Mouse (Mus musculus): ENCODE measurements at regions not wholly inside any gene's neighbourhood (a gene's known extent, or its start where the extent isn't known, plus 50 kb on each side); places are given as distances from the start of the nearest gene placed in this dataset.
"Not testable (repeated sequence)": the region's sequence is repeated elsewhere in the genome, so short reads cannot be mapped to it uniquely, and the experiment has no call there.

- 80% methylated on average over 9 of the region's 9 CpGs for WGBS
- Histone ChIP-seq H3K36me3 (replicated peaks) (no peaks in the 10 kb centered on the region), H3K9ac (no peak overlapping the region), H3K9me3 (no peaks in the 10 kb centered on the region), H3K4me3 (replicated peaks) (no peak overlapping the region), H3K4me2 (no peak overlapping the region), H3K4me1 (no peaks in the 10 kb centered on the region), H3K27ac (no peak overlapping the region), H3K27me3 (no peaks in the 10 kb centered on the region)
- ATAC-seq (ENCODE audit: low FRiP score) = no peak
Measured at GRCm38 (mm10) chr13:104549016-104549415, 243.3 kb upstream of the Srek1ip1 start.

GRCm38 (mm10) chr13:104553329-104553728, 239.0 kb upstream of the Srek1ip1 start:
- no peaks in the 10 kb centered on the region for H3K4me1 ChIP-seq
- H3K4me2 ChIP-seq = no peak overlapping the region
- no peak for ATAC-seq (ENCODE audit: low FRiP score)
- no peaks in the 10 kb centered on the region for H3K27me3 ChIP-seq
- 94% methylated on average over 3 of the region's 3 CpGs for WGBS
- H3K9me3 ChIP-seq = no peaks in the 10 kb centered on the region
- H3K9ac ChIP-seq = no peak overlapping the region
- no peak overlapping the region for H3K4me3 ChIP-seq (replicated peaks)
- H3K36me3 ChIP-seq (replicated peaks) = no peaks in the 10 kb centered on the region
- H3K27ac ChIP-seq = no peak overlapping the region

GRCm38 (mm10) chr13:104556609-104557008, 235.7 kb upstream of the Srek1ip1 start:
- not testable (repeated sequence) for ATAC-seq (ENCODE audit: low FRiP score); H3K9ac ChIP-seq; H3K4me2 ChIP-seq; H3K36me3 ChIP-seq (replicated peaks); H3K27ac ChIP-seq; H3K27me3 ChIP-seq; H3K4me3 ChIP-seq (replicated peaks); H3K4me1 ChIP-seq; H3K9me3 ChIP-seq
- 46% methylated on average over 7 of the region's 7 CpGs for WGBS

- Histone ChIP-seq H3K4me3 (replicated peaks) (no peak overlapping the region), H3K36me3 (replicated peaks) (no peaks in the 10 kb centered on the region), H3K4me1 (no peaks in the 10 kb centered on the region), H3K4me2 (no peak overlapping the region), H3K9ac (no peak overlapping the region), H3K9me3 (no peaks in the 10 kb centered on the region), H3K27me3 (no peaks in the 10 kb centered on the region), H3K27ac (no peak overlapping the region)
- no peak for ATAC-seq (ENCODE audit: low FRiP score)
- WGBS = 89% methylated on average over 5 of the region's 5 CpGs
Measured at GRCm38 (mm10) chr13:104559876-104560275, 232.4 kb upstream of the Srek1ip1 start.

GRCm38 (mm10) chr13:104560500-104561114, 231.7 kb upstream of the Srek1ip1 start:
- Histone ChIP-seq H3K27me3 (no peaks in the 10 kb centered on the region), H3K9me3 (no peaks in the 10 kb centered on the region), H3K4me3 (replicated peaks) (no peak overlapping the region), H3K36me3 (replicated peaks) (no peaks in the 10 kb centered on the region), H3K27ac (no peak overlapping the region), H3K9ac (no peak overlapping the region), H3K4me2 (no peak overlapping the region), H3K4me1 (no peaks in the 10 kb centered on the region)
- ATAC-seq (ENCODE audit: low FRiP score) = no peak
- 72% methylated on average over 15 of the region's 15 CpGs for WGBS

- WGBS = 36% methylated on average over 3 of the region's 3 CpGs
Measured at GRCm38 (mm10) chr13:104562536-104562935, 229.7 kb upstream of the Srek1ip1 start.

GRCm38 (mm10) chr13:104563019-104563418, 229.3 kb upstream of the Srek1ip1 start:
- no peak overlapping the region for H3K27ac ChIP-seq
- 32% methylated on average over 2 of the region's 2 CpGs for WGBS
- H3K4me3 ChIP-seq (replicated peaks) = no peak overlapping the region
- no peaks in the 10 kb centered on the region for H3K36me3 ChIP-seq (replicated peaks)
- H3K9me3 ChIP-seq = no peaks in the 10 kb centered on the region
- H3K4me1 ChIP-seq = no peaks in the 10 kb centered on the region
- no peak overlapping the region for H3K4me2 ChIP-seq
- H3K27me3 ChIP-seq = no peaks in the 10 kb centered on the region
- no peak overlapping the region for H3K9ac ChIP-seq
- no peak for ATAC-seq (ENCODE audit: low FRiP score)

More at GRCm38 (mm10) chr13:104562536-104562935, 229.7 kb upstream of the Srek1ip1 start:
- H3K4me1 ChIP-seq = no peaks in the 10 kb centered on the region
- no peaks in the 10 kb centered on the region for H3K9me3 ChIP-seq
- H3K4me3 ChIP-seq (replicated peaks) = no peak overlapping the region
- H3K27ac ChIP-seq = 0 out of 2 replicates have a peak overlapping the region, but pooled peaks have one; percentile 5
- no peaks in the 10 kb centered on the region for H3K27me3 ChIP-seq
- no peak overlapping the region for H3K4me2 ChIP-seq
- H3K9ac ChIP-seq = no peak overlapping the region
- no peak for ATAC-seq (ENCODE audit: low FRiP score)
- no peaks in the 10 kb centered on the region for H3K36me3 ChIP-seq (replicated peaks)

- Histone ChIP-seq H3K4me2 (no peak overlapping the region), H3K4me3 (replicated peaks) (no peak overlapping the region), H3K27ac (no peak overlapping the region), H3K9ac (no peak overlapping the region), H3K27me3 (no peaks in the 10 kb centered on the region), H3K9me3 (no peaks in the 10 kb centered on the region), H3K4me1 (no peaks in the 10 kb centered on the region), H3K36me3 (replicated peaks) (no peaks in the 10 kb centered on the region)
- 45% methylated on average over 7 of the region's 7 CpGs for WGBS
- no peak for ATAC-seq (ENCODE audit: low FRiP score)
Measured at GRCm38 (mm10) chr13:104563889-104564288, 228.4 kb upstream of the Srek1ip1 start.

GRCm38 (mm10) chr13:104569765-104570164, 222.5 kb upstream of the Srek1ip1 start:
- no peak for ATAC-seq (ENCODE audit: low FRiP score)
- H3K27ac ChIP-seq = no peak overlapping the region
- H3K9ac ChIP-seq = no peak overlapping the region
- H3K36me3 ChIP-seq (replicated peaks) = no peaks in the 10 kb centered on the region
- 58% methylated on average over 6 of the region's 6 CpGs for WGBS
- no peak overlapping the region for H3K4me3 ChIP-seq (replicated peaks)
- no peaks in the 10 kb centered on the region for H3K9me3 ChIP-seq
- no peaks in the 10 kb centered on the region for H3K27me3 ChIP-seq
- H3K4me1 ChIP-seq = no peaks in the 10 kb centered on the region
- no peak overlapping the region for H3K4me2 ChIP-seq

GRCm38 (mm10) chr13:104572236-104572635, 220.0 kb upstream of the Srek1ip1 start:
- H3K36me3 ChIP-seq (replicated peaks) = no peaks in the 10 kb centered on the region
- 72% methylated on average over 10 of the region's 10 CpGs for WGBS
- H3K4me2 ChIP-seq = no peak overlapping the region
- no peak overlapping the region for H3K9ac ChIP-seq
- H3K27me3 ChIP-seq = no peaks in the 10 kb centered on the region
- no peak overlapping the region for H3K4me3 ChIP-seq (replicated peaks)
- no peak overlapping the region for H3K27ac ChIP-seq
- ATAC-seq (ENCODE audit: low FRiP score) = no peak
- H3K9me3 ChIP-seq = no peaks in the 10 kb centered on the region
- no peaks in the 10 kb centered on the region for H3K4me1 ChIP-seq

GRCm38 (mm10) chr13:104574396-104574795, 217.9 kb upstream of the Srek1ip1 start:
- no peak for ATAC-seq (ENCODE audit: low FRiP score)
- H3K9ac ChIP-seq = no peak overlapping the region
- H3K4me2 ChIP-seq = no peak overlapping the region
- no peak overlapping the region for H3K27ac ChIP-seq
- no peak overlapping the region for H3K4me3 ChIP-seq (replicated peaks)
- H3K4me1 ChIP-seq = no peaks in the 10 kb centered on the region
- 89% methylated on average over 5 of the region's 5 CpGs for WGBS
- H3K36me3 ChIP-seq (replicated peaks) = no peaks in the 10 kb centered on the region
- no peaks in the 10 kb centered on the region for H3K9me3 ChIP-seq
- H3K27me3 ChIP-seq = no peaks in the 10 kb centered on the region

GRCm38 (mm10) chr13:104576188-104576789, 216.0 kb upstream of the Srek1ip1 start:
- H3K9ac ChIP-seq = no peak overlapping the region
- H3K27ac ChIP-seq = no peak overlapping the region
- H3K27me3 ChIP-seq = no peaks in the 10 kb centered on the region
- H3K9me3 ChIP-seq = no peaks in the 10 kb centered on the region
- H3K4me2 ChIP-seq = no peak overlapping the region
- H3K4me1 ChIP-seq = no peaks in the 10 kb centered on the region
- no peak overlapping the region for H3K4me3 ChIP-seq (replicated peaks)
- ATAC-seq (ENCODE audit: low FRiP score) = no peak
- WGBS = 64% methylated on average over 10 of the region's 10 CpGs
- H3K36me3 ChIP-seq (replicated peaks) = no peaks in the 10 kb centered on the region

- Histone ChIP-seq H3K27me3 (no peaks in the 10 kb centered on the region), H3K4me3 (replicated peaks) (no peak overlapping the region), H3K9ac (no peak overlapping the region), H3K4me1 (no peaks in the 10 kb centered on the region), H3K36me3 (replicated peaks) (no peaks in the 10 kb centered on the region), H3K4me2 (no peak overlapping the region), H3K9me3 (no peaks in the 10 kb centered on the region), H3K27ac (no peak overlapping the region)
- ATAC-seq (ENCODE audit: low FRiP score) = no peak
- 84% methylated on average over 11 of the region's 11 CpGs for WGBS
Measured at GRCm38 (mm10) chr13:104577856-104578255, 214.4 kb upstream of the Srek1ip1 start.
